Mouse (Mus musculus) CH12.LX (cell line): ENCODE results near the gene Dpyd. TPM values are rescaled to one million over a fixed set of nuclear protein-coding genes. Genes with fewer than 3 reads are reported as not detected.

Experiments used
- DNase-seq: peaks from one replicate; pipeline ENCODE4 v3.0.0-alpha.2; 2013; ENCODE audit errors: extremely low read depth
- H3K27ac ChIP-seq: 2 replicates; pipeline ENCODE4 v1.5.1; 2012; ENCODE audit warnings: low read depth, mild to moderate bottlenecking, control low read depth, moderate library complexity; ENCODE audit not compliant: insufficient read depth
- H3K27me3 ChIP-seq: replicated peaks from 2 replicates; pipeline ENCODE3; 2012; ENCODE audit warnings: inconsistent platforms
- H3K36me3 ChIP-seq, 2 experiments: replicated peaks in 1 of 2; 2 replicates each; pipeline versions ENCODE3 to v1.6.1; 2012; ENCODE audit warnings: inconsistent platforms in 1 of 2, low read length in 1 of 2, mild to moderate bottlenecking in 1 of 2, mixed read lengths in 1 of 2, moderate library complexity in 1 of 2; ENCODE audit not compliant: control insufficient read depth in 1 of 2, insufficient read depth in 1 of 2
- H3K4me1 ChIP-seq, 2 experiments: 2 replicates each; pipeline ENCODE4 v1.6.1; 2012; ENCODE audit warnings: inconsistent platforms in 1 of 2, moderate library complexity in 1 of 2; ENCODE audit not compliant: insufficient read depth in 2 of 2, control insufficient read depth in 1 of 2
- H3K4me2 ChIP-seq: 2 replicates; pipeline ENCODE4 v1.6.1; 2012; ENCODE audit warnings: low read depth, mild to moderate bottlenecking, control low read depth; ENCODE audit not compliant: poor library complexity, insufficient read depth, severe bottlenecking
- H3K4me3 ChIP-seq, 3 experiments: fragments of 150-350 bp in 1 of 3; sonication (generic) in 1 of 3; replicated peaks in 1 of 3; 2 replicates each; pipeline versions ENCODE3 to v1.5.1; 2011 to 2012; ENCODE audit warnings: low read depth in 2 of 3, low read length in 2 of 3, mild to moderate bottlenecking in 2 of 3, moderate library complexity in 2 of 3, control low read depth in 1 of 3, improper control_type of control experiment in 1 of 3, inconsistent platforms in 1 of 3, mixed read lengths in 1 of 3; ENCODE audit not compliant: poor library complexity in 1 of 3
- H3K79me2 ChIP-seq: replicated peaks from 2 replicates; pipeline ENCODE4 v1.6.1; 2012; ENCODE audit warnings: mild to moderate bottlenecking, moderate library complexity; ENCODE audit not compliant: control insufficient read depth, poor library complexity, insufficient read depth, severe bottlenecking; ENCODE audit errors: extremely low read depth
- H3K9ac ChIP-seq: 2 replicates; pipeline ENCODE4 v1.6.1; 2012; ENCODE audit warnings: low read depth, mild to moderate bottlenecking, control low read depth, moderate library complexity; ENCODE audit not compliant: insufficient read depth
- H3K9me3 ChIP-seq: replicated peaks from 2 replicates; pipeline ENCODE3; 2012; ENCODE audit warnings: low read length, inconsistent platforms, mixed read lengths
- BHLHE40 ChIP-seq: IDR thresholded peaks from 2 replicates; pipeline ENCODE4 v1.6.1; 2011; ENCODE audit warnings: mild to moderate bottlenecking, low read depth, low read length, improper control_type of control experiment
- CTCF ChIP-seq, 2 experiments: IDR thresholded peaks in 1 of 2; conservative IDR thresholded peaks in 1 of 2; 2 replicates each; pipeline ENCODE4 v1.5.1; 2011 to 2012; ENCODE audit warnings: low read depth in 2 of 2, low read length in 2 of 2, improper control_type of control experiment in 1 of 2, inconsistent platforms in 1 of 2, mild to moderate bottlenecking in 1 of 2, moderate library complexity in 1 of 2
- ELF1 ChIP-seq: IDR thresholded peaks from 2 replicates; pipeline ENCODE4 v1.6.1; 2014; ENCODE audit warnings: low read depth, mild to moderate bottlenecking, inconsistent platforms, low read length, improper control_type of control experiment
- ETS1 ChIP-seq: conservative IDR thresholded peaks from 2 replicates; pipeline ENCODE4 v1.6.1; 2012; ENCODE audit warnings: low read depth, mild to moderate bottlenecking, inconsistent platforms, low read length, improper control_type of control experiment, moderate library complexity
- GABPA ChIP-seq: IDR thresholded peaks from 2 replicates; pipeline ENCODE4 v1.6.1; 2012; ENCODE audit warnings: low read depth, low read length, improper control_type of control experiment, inconsistent platforms; ENCODE audit not compliant: insufficient replicate concordance
- JUND ChIP-seq: conservative IDR thresholded peaks from 2 replicates; pipeline ENCODE4 v1.6.1; 2011; ENCODE audit warnings: low read depth, low read length, improper control_type of control experiment
- KAT2A ChIP-seq: IDR thresholded peaks from 2 replicates; pipeline ENCODE4 v1.6.1; 2012; ENCODE audit warnings: low read length, improper control_type of control experiment, inconsistent platforms; ENCODE audit not compliant: insufficient replicate concordance
- MAFK ChIP-seq: IDR thresholded peaks from 2 replicates; pipeline ENCODE4 v1.6.1; 2011; ENCODE audit warnings: low read length, improper control_type of control experiment; ENCODE audit not compliant: insufficient replicate concordance
- MAX ChIP-seq: IDR thresholded peaks from 2 replicates; pipeline ENCODE4 v1.6.1; 2011; ENCODE audit warnings: low read length, improper control_type of control experiment
- MEF2A ChIP-seq: IDR thresholded peaks from 2 replicates; pipeline ENCODE4 v1.6.1; 2014; ENCODE audit warnings: low read depth, mild to moderate bottlenecking, inconsistent platforms, low read length, improper control_type of control experiment, borderline replicate concordance
- MXI1 ChIP-seq: IDR thresholded peaks from 2 replicates; pipeline ENCODE4 v1.6.1; 2011; ENCODE audit warnings: mild to moderate bottlenecking, low read depth, low read length, improper control_type of control experiment
- MYC ChIP-seq: IDR thresholded peaks from 2 replicates; pipeline ENCODE4 v1.6.1; 2011; ENCODE audit warnings: low read depth, mild to moderate bottlenecking, improper control_type of control experiment, low read length
- NELFE ChIP-seq: IDR thresholded peaks from 2 replicates; pipeline ENCODE4 v1.6.1; 2011; ENCODE audit warnings: low read depth, low read length, improper control_type of control experiment
- POLR2A ChIP-seq: IDR thresholded peaks from 2 replicates; pipeline ENCODE4 v1.6.1; 2011; ENCODE audit warnings: low read depth, mild to moderate bottlenecking, improper control_type of control experiment, low read length
- RAD21 ChIP-seq: IDR thresholded peaks from 2 replicates; pipeline ENCODE4 v1.6.1; 2011; ENCODE audit warnings: low read depth, mild to moderate bottlenecking, low read length, improper control_type of control experiment, moderate library complexity
- SIN3A ChIP-seq: IDR thresholded peaks from 2 replicates; pipeline ENCODE4 v1.6.1; 2012; ENCODE audit warnings: low read length, improper control_type of control experiment, inconsistent platforms
- TCF12 ChIP-seq: IDR thresholded peaks from 2 replicates; pipeline ENCODE4 v1.6.1; 2014; ENCODE audit warnings: low read depth, mild to moderate bottlenecking, inconsistent platforms, low read length, improper control_type of control experiment
- UBTF ChIP-seq: IDR thresholded peaks from 2 replicates; pipeline ENCODE4 v1.6.1; 2012; ENCODE audit warnings: low read depth, mild to moderate bottlenecking, inconsistent platforms, low read length, improper control_type of control experiment, moderate library complexity
- USF1 ChIP-seq: IDR thresholded peaks from 2 replicates; pipeline ENCODE4 v1.6.1; 2014; ENCODE audit warnings: low read depth, mild to moderate bottlenecking, inconsistent platforms, low read length, improper control_type of control experiment
- ZC3H11A ChIP-seq: IDR thresholded peaks from 2 replicates; pipeline ENCODE4 v1.6.1; 2012; ENCODE audit warnings: low read depth, mild to moderate bottlenecking, inconsistent platforms, low read length, improper control_type of control experiment
- ZNF384 ChIP-seq: IDR thresholded peaks from 2 replicates; pipeline ENCODE4 v1.6.1; 2012; ENCODE audit warnings: low read depth, low read length, improper control_type of control experiment, inconsistent platforms
- dilution Hi-C: fragments of 300-500 bp; cut with MboI; formaldehyde crosslinking; loops from 2 replicates; pipeline ENCODE4 v1.14.3; 2020; ENCODE audit warnings: low sequenced_read_pairs; ENCODE audit not compliant: extremely low pct_unique_long_range_greater_than_20kb, extremely low pct_ligation_motif_present
- in situ Hi-C: fragments of 300-500 bp; cut with MboI; formaldehyde crosslinking; loops from 3 replicates; pipeline ENCODE4 v1.14.3; 2019; ENCODE audit warnings: low sequenced_read_pairs, low pct_ligation_motif_present, low pct_unique_long_range_greater_than_20kb, mixed read lengths
- polyA plus RNA-seq: library from polyadenylated mRNA; unstranded; fragments of >175 nt; gene quantifications from 2 replicates; pipeline ENCODE4 v1.2.1, GENCODE M21; 2012; ENCODE audit warnings: low read depth; ENCODE audit not compliant: insufficient read length
- total RNA-seq, 2 experiments: library from RNA; depleted of rRNA; stranded (reverse); fragments of 300-350 nt in 1 of 2; fragments of >200 nt in 1 of 2; gene quantifications; 2 replicates each; pipeline ENCODE4 v1.2.3; 2012 to 2014

The Dpyd gene
- total and polyA plus RNA-seq, 3 experiments, result not detected

DNA sequence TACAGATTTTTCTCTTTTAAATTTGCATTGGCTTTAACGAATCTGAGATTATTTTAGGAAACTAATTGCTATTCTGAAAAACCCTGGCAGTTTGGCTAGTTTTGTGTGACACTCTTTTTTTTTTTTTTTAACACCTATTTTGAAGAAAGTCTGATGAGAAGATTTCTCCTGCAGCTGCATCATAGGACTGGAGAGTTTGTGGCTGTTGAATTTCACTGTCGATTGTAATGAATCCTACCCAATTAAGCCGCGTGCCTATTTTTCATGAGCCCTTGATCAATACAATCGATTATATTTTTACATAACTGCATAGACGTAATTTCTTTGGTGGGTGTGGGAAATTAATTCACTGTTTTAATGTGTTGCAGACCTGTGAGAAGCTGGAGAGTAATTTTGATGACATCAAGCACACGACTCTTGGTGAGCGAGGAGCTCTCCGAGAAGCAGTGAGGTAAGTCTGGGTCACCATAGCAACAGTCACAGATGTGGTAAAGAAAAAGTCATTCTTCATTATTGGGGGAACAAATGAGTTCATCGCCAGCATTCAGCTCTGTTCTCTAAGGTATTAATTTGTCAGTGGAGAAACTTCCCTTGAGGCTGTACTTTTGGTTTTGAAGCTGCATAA, 112.3 kb downstream of the Dpyd start:
- dilution Hi-C loops, result no loop called here

GRCm38 (mm10) chr3:118675441-118675840, 113.5 kb downstream of the Dpyd start:
- dilution Hi-C loops (no loop called here), in situ Hi-C loops (no loop called here)

More for the DNA sequence above, 112.3 kb downstream of the Dpyd start:
- H3K9me3 ChIP-seq, result peaks cover 3% of the 10 kb centered on the region
- no peak overlapping the region for H3K4me3 ChIP-seq
- in situ Hi-C loops, result no loop called here
- no peak overlapping the region for H3K9ac ChIP-seq
- H3K4me1 ChIP-seq, result no peaks in the 10 kb centered on the region
- no peaks in the 10 kb centered on the region for H3K27me3 ChIP-seq
- no peaks in the 10 kb centered on the region for H3K36me3 ChIP-seq
- DNase-seq, result peak; percentile 61
- H3K79me2 ChIP-seq, result no peaks in the 10 kb centered on the region
- no peak overlapping the region for H3K4me2 ChIP-seq
- no peak overlapping the region for H3K27ac ChIP-seq
- no peak for TF ChIP-seq KAT2A
- TF ChIP-seq MAX, result no peak
- TF ChIP-seq ZNF384, result no peak
- TF ChIP-seq USF1, result no peak
- no peak for TF ChIP-seq NELFE
- TF ChIP-seq MEF2A, result no peak
- no peak for TF ChIP-seq RAD21
- TF ChIP-seq JUND, result no peak
- TF ChIP-seq UBTF, result no peak
- TF ChIP-seq TCF12, result no peak
- TF ChIP-seq MXI1, result no peak
- no peak for TF ChIP-seq BHLHE40
- TF ChIP-seq POLR2A, result no peak
- no peak for TF ChIP-seq ZC3H11A

More at GRCm38 (mm10) chr3:118675441-118675840, 113.5 kb downstream of the Dpyd start:
- H3K4me3 ChIP-seq, result no peak overlapping the region
- DNase-seq, result no peak
- H3K9ac ChIP-seq, result no peak overlapping the region
- no peak overlapping the region for H3K4me2 ChIP-seq
- H3K9me3 ChIP-seq, result peaks cover 3% of the 10 kb centered on the region
- TF ChIP-seq RAD21 (no peak), ZNF384 (no peak), ETS1 (no peak), MEF2A (no peak), MAFK (no peak), ELF1 (no peak), NELFE (no peak), SIN3A (no peak), MYC (no peak), GABPA (no peak), CTCF (conservative IDR thresholded peaks at IDR 0.05 in 1 of 2, IDR thresholded peaks at IDR 0.05 in 1 of 2; ENCODE audit: low read depth in 2 of 2, low read length in 2 of 2) (no peak), USF1 (no peak)
- TF ChIP-seq, all 38 proteins: peak for 0
- H3K27ac ChIP-seq, result no peak overlapping the region
- no peaks in the 10 kb centered on the region for H3K4me1 ChIP-seq
- H3K36me3 ChIP-seq, result no peaks in the 10 kb centered on the region
- no peaks in the 10 kb centered on the region for H3K79me2 ChIP-seq
- H3K27me3 ChIP-seq, result no peaks in the 10 kb centered on the region
